Mouse (Mus musculus) lung, embryonic 16.5 days (tissue): Measurements from ENCODE around the gene 4930432K21Rik. TPM values are rescaled to one million over a fixed set of nuclear protein-coding genes. Genes with fewer than 3 reads are reported as not detected.
A peak's percentile ranks its signal among the peaks of the same experiment; 100 is the strongest.

ENCODE experiments used
- ATAC-seq: fragments of 200-750 bp; cut with Nextera tagmentation; 2 replicates; pipeline ENCODE4 v1.8.0; 2017; ENCODE audit warnings: low read depth, mild to moderate bottlenecking, moderate library complexity
- H3K27ac ChIP-seq: fragments of 300-500 bp; sonication (generic); 2 replicates; pipeline ENCODE4 v1.5.1; 2014; ENCODE audit warnings: mild to moderate bottlenecking, control low read depth, low read length
- H3K27me3 ChIP-seq: fragments of 300-500 bp; sonication (generic); 2 replicates; pipeline ENCODE4 v1.6.1; 2014; ENCODE audit warnings: low read depth, low read length, mixed read lengths; ENCODE audit not compliant: control insufficient read depth, insufficient read depth
- H3K36me3 ChIP-seq: fragments of 300-500 bp; sonication (generic); 2 replicates; pipeline ENCODE4 v1.6.1; 2014; ENCODE audit warnings: low read length; ENCODE audit not compliant: control insufficient read depth, insufficient read depth
- H3K4me1 ChIP-seq: fragments of 300-500 bp; sonication (generic); replicated peaks from 2 replicates; pipeline ENCODE4 v1.6.1; 2014; ENCODE audit warnings: low read length, mixed read lengths; ENCODE audit not compliant: control insufficient read depth, insufficient read depth
- H3K4me2 ChIP-seq: fragments of 300-500 bp; sonication (generic); 2 replicates; pipeline ENCODE4 v1.6.1; 2014; ENCODE audit warnings: low read depth, low read length, control low read depth
- H3K4me3 ChIP-seq: fragments of 300-500 bp; sonication (generic); 2 replicates; pipeline ENCODE4 v1.5.1; 2014; ENCODE audit warnings: mild to moderate bottlenecking, low read length, control low read depth
- H3K9ac ChIP-seq: fragments of 300-500 bp; sonication (generic); 2 replicates; pipeline ENCODE4 v1.6.1; 2014; ENCODE audit warnings: low read length, control low read depth
- H3K9me3 ChIP-seq: fragments of 300-500 bp; sonication (generic); 2 replicates; pipeline ENCODE4 v1.6.1; 2016; ENCODE audit warnings: low read length; ENCODE audit not compliant: control insufficient read depth
- WGBS: fragments of 180-500 bp; shearing (Covaris S2); extraction: QIAGEN DNeasy Blood & Tissue Kit; methylation state at CpG from one replicate; pipeline ENCODE4 v1.1.7; 2014; 5-methylcytosine and 5-hydroxymethylcytosine counted together
- microRNA counts: library from miRNA; unstranded; fragments of <30 nt; microRNA quantifications from one replicate; lab custom pipeline; 2016
- microRNA-seq: library from miRNA; unstranded; fragments of <30 nt; microRNA quantifications from one replicate; pipeline ENCODE4, GENCODE M21; 2016
- polyA plus RNA-seq: library from polyadenylated mRNA; unstranded; fragments of >200 nt; fragmentation: Nextera tagmentation; extraction: Ambion mirVana; gene quantifications from 2 replicates; pipeline ENCODE4 v1.2.1, GENCODE M21; 2015

Gene 4930432K21Rik
- polyA plus RNA-seq, 1 experiment from 2014 or later, result 1.5 TPM

- Histone ChIP-seq H3K9me3 (no peaks in the 10 kb centered on the region), H3K4me2 (no peak overlapping the region), H3K27ac (no peak overlapping the region), H3K36me3 (peaks cover 30% of the 10 kb centered on the region), H3K4me3 (no peak overlapping the region), H3K4me1 (peaks cover 7% of the 10 kb centered on the region), H3K9ac (no peak overlapping the region), H3K27me3 (no peaks in the 10 kb centered on the region)
- ATAC-seq, result 0 out of 2 replicates have a peak, but pooled peaks have one; percentile 34
- 51% methylated on average over 28 of the region's 34 CpGs for WGBS
Observed at GRCm38 (mm10) chr8:84210167-84210791, 62.5 kb downstream of the 4930432K21Rik start.

GRCm38 (mm10) chr8:84211202-84211601 lies 63.4 kb downstream of the 4930432K21Rik start:
- peaks cover 35% of the 10 kb centered on the region for H3K36me3 ChIP-seq
- no peaks in the 10 kb centered on the region for H3K9me3 ChIP-seq
- WGBS, result 78% methylated on average over 3 of the region's 3 CpGs
- H3K4me2 ChIP-seq, result no peak overlapping the region
- peaks cover 7% of the 10 kb centered on the region for H3K4me1 ChIP-seq
- no peaks in the 10 kb centered on the region for H3K27me3 ChIP-seq
- no peak overlapping the region for H3K9ac ChIP-seq
- no peak overlapping the region for H3K4me3 ChIP-seq
- H3K27ac ChIP-seq, result no peak overlapping the region
- ATAC-seq, result no peak

GRCm38 (mm10) chr8:84211881-84212563 lies 64.2 kb downstream of the 4930432K21Rik start:
- peaks cover 39% of the 10 kb centered on the region for H3K36me3 ChIP-seq
- no peaks in the 10 kb centered on the region for H3K27me3 ChIP-seq
- no peak overlapping the region for H3K27ac ChIP-seq
- no peaks in the 10 kb centered on the region for H3K9me3 ChIP-seq
- no peak overlapping the region for H3K4me2 ChIP-seq
- no peak overlapping the region for H3K4me3 ChIP-seq
- H3K4me1 ChIP-seq, result peaks cover 7% of the 10 kb centered on the region
- H3K9ac ChIP-seq, result no peak overlapping the region
- ATAC-seq, result no peak
- 88% methylated on average over 31 of the region's 31 CpGs for WGBS

- no peak overlapping the region for H3K4me3 ChIP-seq
- 90% methylated on average over 4 of the region's 4 CpGs for WGBS
- no peak overlapping the region for H3K9ac ChIP-seq
- no peaks in the 10 kb centered on the region for H3K27me3 ChIP-seq
- ATAC-seq, result no peak
- H3K9me3 ChIP-seq, result no peaks in the 10 kb centered on the region
- no peak overlapping the region for H3K27ac ChIP-seq
- H3K4me2 ChIP-seq, result no peak overlapping the region
- H3K4me1 ChIP-seq, result peaks cover 4% of the 10 kb centered on the region
- peaks cover 50% of the 10 kb centered on the region for H3K36me3 ChIP-seq
Observed at GRCm38 (mm10) chr8:84213277-84213676, 65.5 kb downstream of the 4930432K21Rik start.

- no peak for ATAC-seq
- Histone ChIP-seq H3K9me3 (no peaks in the 10 kb centered on the region), H3K27ac (no peak overlapping the region), H3K27me3 (no peaks in the 10 kb centered on the region), H3K9ac (no peak overlapping the region), H3K4me3 (no peak overlapping the region), H3K4me2 (no peak overlapping the region), H3K4me1 (no peaks in the 10 kb centered on the region), H3K36me3 (peaks cover 48% of the 10 kb centered on the region)
- 91% methylated on average over 11 of the region's 11 CpGs for WGBS
Observed at GRCm38 (mm10) chr8:84217206-84217605, 69.4 kb downstream of the 4930432K21Rik start.

- no peaks in the 10 kb centered on the region for H3K9me3 ChIP-seq
- WGBS, result 90% methylated on average over 5 of the region's 5 CpGs
- no peak for ATAC-seq
- no peak overlapping the region for H3K27ac ChIP-seq
- H3K36me3 ChIP-seq, result peaks cover 44% of the 10 kb centered on the region
- H3K27me3 ChIP-seq, result no peaks in the 10 kb centered on the region
- no peak overlapping the region for H3K4me3 ChIP-seq
- no peaks in the 10 kb centered on the region for H3K4me1 ChIP-seq
- no peak overlapping the region for H3K9ac ChIP-seq
- no peak overlapping the region for H3K4me2 ChIP-seq
Observed at GRCm38 (mm10) chr8:84218143-84218542, 70.3 kb downstream of the 4930432K21Rik start.

- Histone ChIP-seq H3K9me3 (no peaks in the 10 kb centered on the region), H3K9ac (no peak overlapping the region), H3K4me3 (no peak overlapping the region), H3K36me3 (peaks cover 48% of the 10 kb centered on the region), H3K4me1 (no peaks in the 10 kb centered on the region), H3K27ac (no peak overlapping the region), H3K4me2 (no peak overlapping the region), H3K27me3 (no peaks in the 10 kb centered on the region)
- WGBS, result 75% methylated on average over 7 of the region's 7 CpGs
- no peak for ATAC-seq
Observed at GRCm38 (mm10) chr8:84220105-84220504, 72.3 kb downstream of the 4930432K21Rik start.

MicroRNAs within 50 kb of the gene (microRNA counts, 519-probe panel; counts per million panel counts)
- microRNA mmu-miR-181c (lab: Ali Mortazavi, UCI) (2,696 counts per million, percentile 49 among the panel's probes with 10 or more counts), microRNA mmu-miR-23a (lab: Ali Mortazavi, UCI) (4,286 counts per million, percentile 86 among the panel's probes with 10 or more counts), microRNA mmu-miR-27a (lab: Ali Mortazavi, UCI) (4,677 counts per million, percentile 93 among the panel's probes with 10 or more counts)

Small RNAs within 50 kb of the gene (microRNA-seq; reads per million reads assigned to microRNA genes)
- not detected for gene Gm25110
- gene Mir181c, result 5,135 reads per million, percentile 90 among the genes with 10 or more reads in this experiment
- gene Mir181d, result 3,597 reads per million, percentile 87 among the genes with 10 or more reads in this experiment
- 18,018 reads per million, percentile 96 among the genes with 10 or more reads in this experiment for gene Mir23a
- not detected for gene Mir24-2
- 310 reads per million, percentile 63 among the genes with 10 or more reads in this experiment for gene Mir27a
- gene Mir3074-2, result not detected

Other genes with a start within 250 kb of the 4930432K21Rik start
- 14.8 and 16.1 TPM in 2 replicates for gene Adgrl1, start 247.9 kb upstream of the 4930432K21Rik start, polyA plus RNA-seq
- gene Gm10644, start 192.8 kb upstream of the 4930432K21Rik start, polyA plus RNA-seq, result 0.69 and 1.1 TPM in 2 replicates
- 76.7 and 82.8 TPM in 2 replicates for gene Asf1b, start 192.5 kb upstream of the 4930432K21Rik start, polyA plus RNA-seq
- 103 and 133 TPM in 2 replicates for gene Prkaca, start 175.0 kb upstream of the 4930432K21Rik start, polyA plus RNA-seq
- 8.4 and 11.0 TPM in 2 replicates for gene Samd1, start 150.4 kb upstream of the 4930432K21Rik start, polyA plus RNA-seq
- gene 1700067K01Rik, start 146.5 kb upstream of the 4930432K21Rik start, polyA plus RNA-seq, result 0.55 and 1.1 TPM in 2 replicates
- gene 2210011C24Rik, start 135.9 kb upstream of the 4930432K21Rik start, polyA plus RNA-seq, result 3.5 and 4.4 TPM in 2 replicates
- gene Palm3, start 126.6 kb upstream of the 4930432K21Rik start, polyA plus RNA-seq, result 6.5 and 7.4 TPM in 2 replicates
- 1.6 and 2.0 TPM in 2 replicates for gene Il27ra, start 105.4 kb upstream of the 4930432K21Rik start, polyA plus RNA-seq
- gene Rln3, start 103.0 kb upstream of the 4930432K21Rik start, polyA plus RNA-seq, result not detected in 2 replicates
- 1.2 and 1.4 TPM in 2 replicates for gene Gm10643, start 82.9 kb upstream of the 4930432K21Rik start, polyA plus RNA-seq
- gene Rfx1, start 81.2 kb upstream of the 4930432K21Rik start, polyA plus RNA-seq, result 8.6 and 8.8 TPM in 2 replicates
- gene Dcaf15, start 43.3 kb upstream of the 4930432K21Rik start, polyA plus RNA-seq, result 6.9 and 8.5 TPM in 2 replicates
- gene Podnl1, start 22.0 kb upstream of the 4930432K21Rik start, polyA plus RNA-seq, result 0.34 and 0.41 TPM in 2 replicates
- gene Cc2d1a, start 89 bp upstream of the 4930432K21Rik start, polyA plus RNA-seq, result 24.2 and 25.9 TPM in 2 replicates
- gene Nanos3, start 37.2 kb downstream of the 4930432K21Rik start, polyA plus RNA-seq, result 1.2 and 3.5 TPM in 2 replicates
- gene Zswim4, start 89.0 kb downstream of the 4930432K21Rik start, polyA plus RNA-seq, result 14.4 and 14.6 TPM in 2 replicates
- gene D8Ertd738e, start 101.7 kb downstream of the 4930432K21Rik start, polyA plus RNA-seq, result 333 and 350 TPM in 2 replicates
- gene Mri1, start 109.3 kb downstream of the 4930432K21Rik start, polyA plus RNA-seq, result 51.4 and 51.9 TPM in 2 replicates
- gene Ccdc130, start 122.4 kb downstream of the 4930432K21Rik start, polyA plus RNA-seq, result 18.4 and 19.4 TPM in 2 replicates
- 1.9 and 2.7 TPM in 2 replicates for gene Cacna1a, start 240.4 kb downstream of the 4930432K21Rik start, polyA plus RNA-seq